Mouse (Mus musculus): ENCODE measurements around the gene Klhdc10.

Klhdc10 gene

DNA sequence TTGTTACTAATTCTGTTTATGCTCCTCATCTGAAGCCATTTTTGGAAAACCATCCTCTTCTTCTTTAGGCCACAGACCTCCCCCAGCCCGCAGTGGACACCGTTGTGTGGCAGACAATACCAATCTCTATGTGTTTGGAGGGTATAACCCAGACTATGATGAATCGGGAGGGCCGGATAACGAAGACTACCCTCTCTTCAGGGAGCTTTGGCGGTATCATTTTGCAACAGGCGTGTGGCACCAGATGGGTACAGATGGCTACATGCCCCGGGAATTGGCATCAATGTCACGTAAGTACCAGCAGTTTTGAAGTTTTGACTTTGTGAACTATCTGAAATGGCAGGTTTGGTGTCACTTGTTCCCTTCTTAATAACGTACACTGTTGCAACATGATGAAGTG is 37.9 kb downstream of the Klhdc10 start:
- no peak for TF ChIP-seq GATA4 (IDR thresholded peaks at IDR 0.05; ENCODE audit: insufficient replicate concordance, low read length)

DNA sequence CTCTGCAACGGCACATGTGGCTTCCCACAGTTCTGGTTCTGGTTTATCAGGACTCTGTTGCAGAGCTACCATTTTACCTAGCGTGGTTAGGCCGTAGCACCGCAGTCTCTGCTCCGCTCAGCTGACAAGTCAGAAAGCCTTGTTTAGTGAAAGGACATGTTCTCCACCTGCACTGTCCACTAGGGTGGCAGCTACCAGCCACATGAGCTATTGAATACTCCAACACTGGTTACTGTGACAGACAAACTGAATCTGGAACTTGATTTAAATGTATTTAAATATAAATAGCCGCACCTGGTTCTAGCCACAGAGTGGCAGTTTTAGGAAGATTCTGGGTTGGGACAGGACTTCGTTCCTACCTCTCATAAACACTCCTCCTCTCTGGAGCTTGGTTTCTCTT is 55.3 kb downstream of the Klhdc10 start:
- TF ChIP-seq GATA4 (IDR thresholded peaks at IDR 0.05; ENCODE audit: insufficient replicate concordance, low read length) = no peak

DNA sequence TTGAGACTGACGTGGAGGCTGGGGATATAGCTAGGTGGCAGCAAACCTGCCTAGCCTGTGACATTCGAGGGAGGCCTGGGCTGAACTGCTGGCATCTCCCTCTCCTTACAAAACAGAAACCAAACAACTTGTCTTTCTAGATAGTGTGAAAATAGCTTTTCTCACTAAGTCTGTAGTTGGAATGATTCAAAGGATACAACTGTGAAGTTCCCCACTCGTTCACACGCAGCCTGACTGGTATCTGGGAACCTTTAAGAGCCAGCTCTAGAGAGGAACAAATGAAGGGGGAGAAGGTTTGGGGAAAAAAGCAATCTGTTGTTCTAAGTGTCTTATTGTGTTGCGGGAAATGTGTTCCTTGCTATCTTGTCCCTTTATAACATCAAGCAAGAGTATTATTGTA is 57.0 kb downstream of the Klhdc10 start:
- no peak for TF ChIP-seq GATA4 (IDR thresholded peaks at IDR 0.05; ENCODE audit: insufficient replicate concordance, low read length)

DNA sequence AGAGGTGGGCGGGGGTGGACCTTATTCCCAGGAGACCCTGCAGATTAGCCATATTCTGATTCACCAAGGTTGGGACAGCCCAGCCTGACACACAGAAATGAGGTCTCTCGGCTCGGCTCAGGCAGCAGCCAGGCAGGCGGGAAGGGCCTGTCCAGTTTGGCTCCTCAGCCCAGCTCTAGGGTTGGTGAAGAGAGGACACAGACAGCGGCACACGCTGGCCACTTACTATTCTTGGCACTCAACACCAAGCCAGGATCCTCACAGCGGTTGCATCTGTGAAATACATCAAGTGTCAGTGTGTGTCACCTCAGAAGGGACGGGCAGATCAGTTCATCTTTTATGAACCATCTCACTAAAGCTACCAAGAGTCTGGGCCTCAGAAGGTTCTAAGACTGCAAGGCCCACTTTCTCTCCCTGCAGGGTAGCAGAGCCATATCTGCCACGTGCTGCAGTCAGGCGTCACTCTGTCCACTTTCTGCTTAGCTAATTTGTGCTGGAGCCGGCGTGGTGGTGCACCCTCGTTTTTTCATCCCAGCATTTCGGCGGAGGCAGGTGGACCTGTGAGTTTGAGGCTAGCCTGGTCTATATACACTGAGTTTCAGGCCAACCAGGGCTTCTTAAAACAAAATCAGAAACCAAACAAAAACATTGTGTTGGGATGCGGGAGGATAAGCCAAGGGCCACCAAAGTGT is 57.5 kb downstream of the Klhdc10 start:
- no peak for TF ChIP-seq GATA4 (IDR thresholded peaks at IDR 0.05; ENCODE audit: insufficient replicate concordance, low read length)

DNA sequence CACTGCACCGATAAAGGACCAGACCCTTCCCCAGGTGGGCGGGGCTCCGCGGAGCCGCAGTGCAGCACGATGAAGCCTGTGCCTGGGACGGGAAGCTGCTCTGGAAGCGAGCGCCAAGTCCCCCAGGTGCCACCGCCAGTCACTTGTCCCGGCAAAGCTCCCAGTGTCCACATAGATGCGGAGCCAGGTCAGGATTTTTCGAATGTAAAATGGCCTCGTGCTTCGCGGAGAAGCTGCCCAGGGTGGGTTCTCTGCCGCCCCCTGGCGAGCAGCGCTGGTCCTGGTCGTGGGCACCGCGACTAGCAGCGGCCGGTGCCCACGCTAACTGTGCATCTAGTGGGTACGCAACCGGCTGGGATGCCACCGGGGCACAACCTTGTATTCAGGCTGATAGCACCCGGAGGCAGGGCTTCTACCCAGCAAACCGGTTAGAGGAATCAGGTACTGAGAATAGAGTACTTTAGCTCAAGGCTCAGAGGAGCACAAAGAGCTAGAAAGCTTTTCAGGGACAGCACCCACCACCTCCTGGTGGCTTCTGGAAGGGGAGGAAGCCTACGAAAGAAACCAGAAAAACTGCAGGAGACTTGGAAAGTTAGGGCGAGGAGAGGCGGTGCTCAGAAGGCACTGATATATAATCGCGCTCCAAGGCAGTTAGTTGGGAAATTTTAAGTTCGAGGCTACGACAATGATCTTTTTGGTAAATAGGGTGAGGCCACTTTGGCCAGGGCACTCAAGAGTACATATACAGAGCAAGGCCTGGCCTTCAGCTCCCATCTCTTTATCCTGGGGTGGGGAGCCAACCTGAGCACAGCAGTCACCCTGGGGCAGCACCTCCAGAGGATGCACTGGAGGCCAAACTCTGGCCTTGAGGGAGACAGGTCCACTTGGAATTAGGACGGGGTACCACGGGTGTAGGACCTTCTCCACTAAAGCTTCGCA is 58.4 kb downstream of the Klhdc10 start:
- no peak for TF ChIP-seq GATA4 (IDR thresholded peaks at IDR 0.05; ENCODE audit: insufficient replicate concordance, low read length)

DNA sequence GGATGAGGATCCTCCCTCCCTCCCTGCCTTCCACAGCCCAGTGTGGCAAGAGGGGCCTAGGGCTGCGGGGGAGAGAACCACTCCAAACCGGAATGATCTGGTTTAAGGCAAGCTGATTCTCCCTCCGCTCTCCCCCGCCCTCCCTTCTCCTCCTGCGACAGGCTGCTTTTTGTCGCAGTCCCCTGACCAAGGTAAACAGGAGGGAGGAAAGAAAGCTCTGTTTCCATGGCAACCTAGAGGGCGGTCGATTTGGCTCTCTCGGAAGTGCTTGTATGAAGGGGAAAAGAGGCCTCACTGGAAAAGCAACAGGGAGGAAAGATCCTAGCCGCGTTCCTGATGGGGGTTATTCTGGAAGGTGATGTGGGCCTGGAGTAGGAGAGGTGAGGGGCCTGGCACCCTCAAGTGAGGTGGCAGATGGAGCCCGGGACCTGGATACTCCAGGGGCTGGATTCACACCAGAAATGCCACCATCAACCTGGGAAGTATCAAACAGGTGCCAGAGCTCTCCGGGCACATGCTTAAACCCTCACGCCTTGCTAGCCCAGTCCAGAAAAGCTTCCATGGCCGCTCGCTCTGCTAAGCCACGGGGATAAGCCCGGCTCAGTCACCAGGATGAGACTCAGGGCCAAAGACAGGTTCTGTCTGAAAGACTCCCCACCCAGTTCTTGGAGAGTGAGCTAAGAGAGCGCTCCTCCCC is 59.2 kb downstream of the Klhdc10 start:
- no peak for TF ChIP-seq GATA4 (IDR thresholded peaks at IDR 0.05; ENCODE audit: insufficient replicate concordance, low read length)

DNA sequence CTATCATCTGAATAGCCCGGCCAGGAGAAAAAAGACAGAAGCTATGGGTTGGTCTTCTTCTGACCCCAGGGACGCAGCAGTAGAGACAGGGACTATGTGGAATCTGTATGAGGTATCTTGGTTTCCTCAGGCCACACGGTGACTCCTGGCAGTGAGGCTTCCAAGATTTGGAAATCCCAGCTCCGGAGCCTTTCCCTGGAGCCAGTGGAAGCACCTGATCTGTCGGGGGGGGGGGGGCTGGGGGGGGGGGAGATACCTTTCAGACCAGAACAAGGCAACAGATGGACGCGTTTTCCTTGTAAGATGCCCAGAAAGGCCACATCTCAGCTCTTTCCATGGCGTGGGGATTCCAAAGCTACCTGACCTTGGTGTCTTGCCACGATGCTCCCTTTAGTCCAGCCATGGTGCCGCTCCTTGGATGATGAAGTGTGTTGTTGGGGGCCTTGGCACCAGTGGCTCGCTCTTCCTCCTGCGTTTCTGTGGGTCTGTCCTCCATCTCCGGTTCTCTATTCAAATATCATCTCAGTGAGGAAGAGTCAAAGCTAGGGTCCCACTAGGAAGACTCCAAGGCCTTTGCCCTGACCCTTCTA is 60.2 kb downstream of the Klhdc10 start:
- no peak for TF ChIP-seq GATA4 (IDR thresholded peaks at IDR 0.05; ENCODE audit: insufficient replicate concordance, low read length)

DNA sequence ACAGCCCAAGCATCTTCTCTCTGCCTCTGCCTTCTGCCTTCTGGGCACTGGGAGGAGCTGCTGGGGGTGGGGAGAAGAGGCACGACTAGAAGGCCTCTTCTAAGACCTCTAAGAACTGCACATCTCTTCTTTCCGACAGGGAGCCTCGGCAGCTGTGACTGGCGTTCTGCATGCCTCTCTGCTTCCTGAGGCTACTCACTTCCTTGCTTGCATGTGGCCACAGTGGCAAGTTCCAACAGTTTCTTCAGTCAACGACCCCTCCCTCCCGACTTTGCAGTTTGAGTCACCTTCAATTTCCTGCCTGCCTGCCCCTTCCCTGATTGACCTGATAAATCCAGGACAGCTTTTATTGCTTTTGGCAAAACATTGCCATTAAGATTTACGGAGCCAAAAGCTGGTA is 61.2 kb downstream of the Klhdc10 start:
- TF ChIP-seq GATA4 (IDR thresholded peaks at IDR 0.05; ENCODE audit: insufficient replicate concordance, low read length) = no peak

DNA sequence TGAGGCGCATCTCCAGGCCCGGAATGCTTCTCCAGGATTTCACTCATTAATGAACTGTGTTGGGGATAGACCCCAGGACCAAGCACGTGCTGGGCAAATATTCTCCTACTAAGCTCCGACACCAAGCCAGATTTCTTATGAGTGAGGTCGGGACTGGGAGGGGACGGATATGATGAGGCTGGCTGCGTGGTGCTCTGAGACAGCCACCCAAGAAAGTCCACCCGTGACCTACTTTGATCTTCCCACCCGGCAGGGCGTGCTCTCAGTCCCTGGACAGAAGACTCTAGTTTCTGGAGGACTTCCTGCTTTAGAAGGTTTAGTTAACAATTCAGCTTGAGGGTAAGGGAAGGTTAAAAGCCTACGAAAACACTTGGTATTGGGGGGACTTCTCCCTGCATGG is 63.9 kb downstream of the Klhdc10 start:
- no peak for TF ChIP-seq GATA4 (IDR thresholded peaks at IDR 0.05; ENCODE audit: insufficient replicate concordance, low read length)

DNA sequence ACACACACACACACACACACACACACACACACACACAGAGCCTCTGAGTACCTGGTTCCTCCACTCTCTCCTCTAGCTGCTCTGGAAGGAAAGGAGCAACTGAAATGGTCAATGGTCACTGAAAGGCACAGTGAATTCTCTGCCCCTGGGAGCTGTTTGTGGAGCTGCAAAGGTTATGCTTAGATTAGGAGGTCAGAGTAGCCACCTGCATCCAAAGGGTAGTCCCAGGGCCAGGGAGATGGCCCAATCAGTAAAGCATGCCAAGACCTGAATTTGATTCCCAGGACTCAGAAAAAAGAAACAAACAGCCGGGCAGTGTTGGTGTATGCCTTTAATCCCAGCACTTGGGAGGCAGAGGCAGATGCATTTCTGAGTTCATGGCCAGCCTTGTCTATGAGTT is 66.4 kb downstream of the Klhdc10 start:
- no peak for TF ChIP-seq GATA4 (IDR thresholded peaks at IDR 0.05; ENCODE audit: insufficient replicate concordance, low read length)

DNA sequence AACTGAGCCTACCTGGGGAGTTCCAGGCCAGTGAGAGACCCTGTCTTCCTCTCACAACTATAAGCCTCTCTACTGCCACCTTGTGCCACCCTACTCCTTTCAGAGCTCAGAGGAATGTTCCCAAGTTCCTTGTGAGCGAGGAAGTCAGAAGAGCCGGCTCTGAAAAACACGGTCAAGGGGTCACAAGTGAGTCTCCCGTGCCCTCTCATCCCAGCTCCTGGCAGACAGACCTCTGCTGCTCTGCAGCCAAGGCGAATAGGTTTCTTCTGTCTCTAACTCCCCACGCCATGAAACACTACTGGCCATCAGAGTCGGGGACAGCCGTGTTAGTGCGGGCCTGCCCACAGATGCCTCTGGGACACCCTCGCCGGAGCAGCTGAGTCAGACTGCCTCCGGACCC is 67.0 kb downstream of the Klhdc10 start:
- TF ChIP-seq GATA4 (IDR thresholded peaks at IDR 0.05; ENCODE audit: insufficient replicate concordance, low read length) = no peak

DNA sequence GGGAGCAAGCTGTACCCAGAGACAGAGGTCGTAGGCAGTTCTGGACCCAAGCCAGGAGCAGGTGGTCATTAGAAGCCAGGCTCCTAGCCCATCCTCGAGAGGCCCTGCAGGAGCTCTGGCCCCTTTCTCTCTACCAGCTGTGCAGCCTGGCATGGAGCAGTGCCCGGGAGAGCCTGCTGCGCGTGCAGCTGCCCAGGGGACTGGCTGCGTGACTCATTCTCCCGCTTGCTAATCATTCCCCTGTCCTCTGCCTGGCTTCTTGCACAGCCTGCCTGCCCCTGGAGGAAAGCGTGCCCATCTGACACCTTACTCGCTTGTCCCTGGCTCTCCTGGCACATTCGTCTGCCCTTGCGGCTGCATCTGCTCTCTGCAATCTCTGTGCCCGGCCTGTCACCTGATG is 67.7 kb downstream of the Klhdc10 start:
- TF ChIP-seq GATA4 (IDR thresholded peaks at IDR 0.05; ENCODE audit: insufficient replicate concordance, low read length) = no peak

DNA sequence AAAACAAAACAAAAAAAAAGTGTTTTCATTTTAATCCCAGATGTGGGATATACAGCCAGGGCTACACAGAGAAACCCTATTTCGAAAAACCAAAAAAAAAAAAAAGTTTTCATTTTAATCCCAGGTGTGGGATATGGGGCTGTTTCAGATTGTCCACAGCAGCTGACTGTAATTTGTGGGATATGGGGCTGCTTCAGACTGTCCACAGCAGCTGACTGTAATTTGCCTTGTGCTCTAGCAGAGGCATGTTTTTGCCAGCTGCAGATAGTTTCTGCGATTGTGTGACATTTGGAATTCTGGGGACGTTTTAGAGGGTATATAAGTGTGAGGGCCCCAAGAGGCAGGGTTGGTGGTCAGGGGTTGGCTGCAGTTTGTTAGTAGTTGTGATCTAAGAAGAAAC is 70.0 kb downstream of the Klhdc10 start:
- no peak for TF ChIP-seq GATA4 (IDR thresholded peaks at IDR 0.05; ENCODE audit: insufficient replicate concordance, low read length)

DNA sequence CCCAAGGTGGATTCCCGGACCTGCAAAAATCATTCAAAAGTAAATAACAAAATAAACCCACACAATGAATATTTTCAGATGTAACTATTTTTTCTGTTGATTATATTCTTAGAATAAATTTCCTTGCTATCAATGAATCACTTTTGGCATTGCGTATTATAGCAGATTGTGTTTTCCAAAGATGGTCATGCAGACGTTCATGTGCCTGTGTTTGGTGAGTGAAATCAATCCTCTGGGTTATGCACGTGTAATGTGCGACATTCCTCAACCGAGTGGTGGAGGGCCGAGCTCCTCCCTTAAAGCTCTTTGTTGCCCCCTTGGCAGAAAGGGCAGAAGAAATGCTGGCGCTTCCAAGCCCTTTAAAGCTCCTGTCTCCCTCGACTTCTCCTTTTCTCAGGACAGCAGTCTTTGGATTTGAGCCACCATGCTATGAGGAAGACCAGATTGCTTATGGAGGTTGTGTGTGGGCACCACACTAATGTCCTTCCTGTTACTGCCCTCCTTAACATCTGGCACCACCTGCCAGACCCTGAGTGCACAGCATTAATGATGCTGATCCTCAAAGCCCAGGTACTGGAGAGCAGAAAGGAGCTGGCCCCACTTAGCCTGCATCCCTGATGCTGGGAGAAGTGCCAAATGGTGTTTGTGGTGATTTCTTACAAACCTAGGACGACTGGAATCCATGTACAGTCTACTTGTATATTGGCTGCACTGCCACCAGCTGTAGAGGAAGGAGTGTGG is 74.5 kb downstream of the Klhdc10 start:
- no peak for TF ChIP-seq GATA4 (IDR thresholded peaks at IDR 0.05; ENCODE audit: insufficient replicate concordance, low read length)

All from liver, adult (tissue).